Mouse (Mus musculus): ENCODE measurements around the gene Lrrc23.

DNA sequence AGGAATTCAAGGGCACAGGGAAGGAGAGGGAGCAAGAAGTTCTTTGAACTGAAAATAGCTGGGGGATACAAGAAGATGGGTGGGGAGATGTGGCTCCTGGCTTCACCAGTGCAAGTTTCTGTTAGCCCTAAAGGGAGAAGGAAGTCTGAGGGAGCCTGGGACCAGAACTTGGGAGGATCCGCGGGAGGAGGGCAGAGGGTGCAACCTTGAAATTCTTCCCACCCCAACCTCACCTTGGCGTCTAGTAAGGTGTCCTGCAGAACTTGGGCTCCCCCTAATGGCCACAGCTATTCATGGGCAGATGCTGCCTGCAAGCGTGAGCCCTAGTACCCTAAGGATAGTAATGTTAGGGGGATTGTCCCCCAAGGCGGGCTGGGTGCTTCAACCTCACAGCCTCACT, 20.3 kb downstream of the Lrrc23 start:
- peak; percentile 92 for TF ChIP-seq CTCF (IDR thresholded peaks at IDR 0.05; ENCODE audit: borderline replicate concordance, insufficient read depth, low read depth, low read length)
- TF ChIP-seq POLR2A (IDR thresholded peaks at IDR 0.05; ENCODE audit: borderline replicate concordance, insufficient read depth, low read length), result peak; percentile 40; the same call in 1 of the 2 replicates

All from cerebellum, adult 2 months (tissue).